Mouse (Mus musculus) E14TG2a.4 (cell line): ENCODE measurements around the gene H2al2a.

ENCODE experiments used
- CTCF ChIP-seq: conservative IDR thresholded peaks from 2 replicates; pipeline ENCODE4 v1.5.1; 2014; ENCODE audit warnings: low read length
- POU5F1 ChIP-seq: IDR thresholded peaks from 2 replicates; pipeline ENCODE4 v1.6.1; 2014; ENCODE audit warnings: low read length, borderline replicate concordance

DNA sequence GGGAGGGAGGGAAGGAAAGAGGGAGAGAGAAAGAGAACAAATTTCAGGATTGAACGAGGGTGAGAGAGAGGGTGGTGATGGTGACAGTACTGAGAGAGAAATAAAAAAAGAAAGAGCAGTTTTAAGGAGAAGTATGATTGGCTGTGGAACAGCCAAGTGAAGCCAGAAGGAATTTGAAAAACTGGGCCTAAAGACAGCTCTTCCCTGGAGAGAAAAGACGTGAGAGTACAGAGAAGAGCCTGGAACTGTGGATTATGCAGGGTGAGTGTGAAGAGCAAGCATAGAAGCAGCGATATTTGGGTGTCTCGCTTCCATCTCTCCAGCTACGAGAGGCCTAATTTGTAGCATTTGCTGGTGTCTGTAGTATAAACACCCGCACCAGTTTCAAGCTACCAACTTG is 14.5 kb upstream of the H2al2a start:
- TF ChIP-seq CTCF (no peak), POU5F1 (no peak)
